Mouse (Mus musculus): ENCODE data around the gene Lrrd1.
"Not testable (repeated sequence)": the region's sequence is repeated elsewhere in the genome, so short reads cannot be mapped to it uniquely, and the experiment has no call there.

The Lrrd1 gene

DNA sequence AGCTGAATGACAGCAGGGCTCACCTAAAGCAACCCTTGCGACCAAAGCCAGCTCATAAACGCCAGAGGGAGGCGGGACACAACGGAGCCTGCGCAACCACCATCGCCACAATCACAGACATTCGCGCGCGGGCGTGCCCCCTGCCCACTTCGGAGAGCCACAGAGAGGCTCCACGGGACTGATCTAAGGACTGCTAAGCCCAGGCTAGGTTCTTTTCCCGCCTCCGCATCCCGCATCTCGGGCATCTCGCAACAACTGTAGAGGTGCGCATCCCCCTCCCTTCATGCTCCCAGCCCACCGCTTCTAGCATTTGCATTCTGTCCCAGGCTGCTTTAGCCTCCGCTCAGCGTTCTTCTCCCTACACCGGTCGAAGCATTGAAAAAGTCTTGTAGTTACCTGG is at the start of gene Lrrd1:
Lrrd1 (plus strand) TSS at position 148 of the 400 bp plus-strand sequence.
- peak; percentile 13 for DNase-seq

- DNase-seq: not testable (repeated sequence)
These were observed 47.9 kb upstream of the Lrrd1 start for GRCm38 (mm10) chr5:3797101-3797500.

DNA sequence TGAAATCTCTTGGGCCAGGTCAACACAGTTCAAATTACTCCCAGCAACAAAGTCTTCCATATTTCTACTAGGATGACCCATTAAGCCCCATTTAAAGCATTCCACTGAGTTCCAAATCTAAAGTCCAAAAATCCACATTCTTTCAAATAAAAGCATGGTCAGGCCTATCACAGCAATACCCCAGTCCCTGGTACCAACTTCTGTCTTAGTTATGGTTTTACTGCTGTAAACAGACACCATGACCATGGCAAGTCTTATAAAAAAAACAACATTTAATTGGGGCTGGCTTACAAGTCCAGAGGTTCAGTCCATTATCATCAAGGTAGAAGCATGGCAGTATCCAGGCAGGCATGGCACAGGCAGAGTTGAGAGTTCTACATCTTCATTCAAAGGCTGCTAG is 46.3 kb upstream of the Lrrd1 start:
- not testable (repeated sequence) for DNase-seq

DNA sequence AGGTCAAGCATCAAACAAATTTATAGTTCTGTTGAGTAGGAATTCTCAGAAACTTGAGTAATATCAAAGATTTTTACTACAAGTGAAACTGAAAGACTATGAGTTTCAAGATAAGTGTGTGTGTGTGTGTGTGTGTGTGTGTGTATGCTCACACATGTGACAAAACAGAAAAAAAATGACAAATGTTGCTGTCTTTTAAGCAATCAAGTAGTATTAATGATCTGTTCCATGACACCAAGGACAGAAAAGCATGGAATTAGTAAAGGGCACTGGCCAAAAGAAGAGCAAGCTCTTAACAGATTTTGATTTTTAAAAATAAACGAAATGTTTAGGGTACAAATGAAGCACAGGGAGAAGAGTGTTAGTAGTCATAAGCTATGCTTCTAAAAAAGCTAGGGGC is 44.9 kb upstream of the Lrrd1 start:
- no peak for DNase-seq

- DNase-seq: no peak
These were observed 44.1 kb upstream of the Lrrd1 start for GRCm38 (mm10) chr5:3800881-3801280.

DNA sequence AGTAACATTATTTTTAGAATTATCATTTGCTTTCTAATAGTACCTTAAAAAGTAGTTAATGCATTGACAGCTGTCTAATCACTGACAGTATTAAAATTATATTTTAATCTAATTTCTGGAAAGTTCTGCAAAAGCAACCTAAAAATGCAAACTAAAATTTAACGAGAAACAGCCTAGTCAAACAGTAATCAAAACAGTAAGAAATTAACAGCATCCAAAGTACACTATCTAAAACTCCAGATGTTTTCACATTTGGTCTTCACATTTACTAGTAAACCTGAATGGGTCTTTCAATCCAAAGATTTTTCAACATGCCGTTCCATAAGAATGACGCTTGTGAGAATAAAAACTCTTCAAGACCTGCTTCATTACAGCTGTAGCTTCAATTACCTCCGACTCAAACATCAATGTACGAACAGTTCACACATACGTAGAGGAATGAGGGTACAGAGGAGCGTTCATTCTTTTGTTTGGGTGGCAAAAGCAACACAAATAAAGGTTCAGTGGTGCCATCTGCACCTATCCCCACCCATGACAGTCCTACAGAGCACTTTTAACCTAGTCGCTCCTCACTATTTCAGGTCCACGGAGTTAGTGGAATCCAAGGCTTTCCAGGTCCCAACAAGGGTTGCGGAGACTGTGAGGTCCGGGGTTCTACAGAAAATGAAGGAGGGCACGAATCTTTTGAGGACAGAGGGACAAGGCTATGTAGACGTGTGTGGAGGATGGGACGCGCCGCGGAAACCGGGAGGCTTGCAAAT is 43.1 kb upstream of the Lrrd1 start:
- DNase-seq: no peak

GRCm38 (mm10) chr5:3802433-3803291 is 42.3 kb upstream of the Lrrd1 start, which contains the start of the genes Ankib1 and Krit1:
Ankib1 (minus strand) TSS chr5:3802925.
Krit1 (plus strand) TSS chr5:3803184.
- peak; percentile 93 for DNase-seq

DNA sequence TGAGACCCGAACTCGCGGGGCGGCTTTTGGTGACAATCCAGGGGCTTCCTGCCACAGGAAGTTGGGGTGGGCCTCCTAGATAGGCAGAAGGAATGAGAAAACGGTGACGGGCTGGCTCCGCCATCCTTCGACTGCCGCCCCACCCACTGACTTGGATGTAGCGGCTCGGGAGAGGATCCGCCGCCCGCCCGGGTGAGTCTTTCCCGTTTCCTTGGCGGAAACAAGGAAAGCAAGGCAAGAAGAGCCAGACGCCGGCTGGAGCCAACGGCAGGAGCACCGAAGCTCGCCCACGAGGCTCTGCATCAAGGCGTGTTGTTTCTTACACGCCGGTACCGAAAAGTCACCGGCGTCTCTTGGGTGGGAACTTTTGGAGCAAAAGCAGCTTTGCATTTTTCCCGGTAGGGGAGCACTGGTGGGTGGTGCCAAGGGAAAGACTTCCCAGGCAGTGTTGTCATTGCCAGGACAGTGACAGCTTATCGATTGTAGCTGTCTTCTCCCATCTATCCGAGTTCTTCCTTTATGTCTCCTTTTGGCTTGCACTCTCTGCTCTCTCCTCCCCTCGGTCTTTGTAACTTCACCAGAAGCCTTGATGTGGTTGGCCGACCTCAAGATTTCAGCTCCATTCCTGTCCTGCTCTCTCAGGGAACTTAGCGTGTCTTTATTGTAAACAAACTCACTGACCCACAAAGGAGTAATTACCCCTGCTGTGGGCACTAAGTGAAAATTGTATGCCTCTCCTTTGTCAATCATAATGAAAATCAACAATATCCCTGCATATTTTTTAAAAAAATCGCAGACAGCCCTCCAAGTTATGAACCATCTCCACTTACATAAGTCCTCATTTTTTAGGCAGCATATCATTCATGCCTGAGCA is 41.4 kb upstream of the Lrrd1 start:
- no peak for DNase-seq

DNA sequence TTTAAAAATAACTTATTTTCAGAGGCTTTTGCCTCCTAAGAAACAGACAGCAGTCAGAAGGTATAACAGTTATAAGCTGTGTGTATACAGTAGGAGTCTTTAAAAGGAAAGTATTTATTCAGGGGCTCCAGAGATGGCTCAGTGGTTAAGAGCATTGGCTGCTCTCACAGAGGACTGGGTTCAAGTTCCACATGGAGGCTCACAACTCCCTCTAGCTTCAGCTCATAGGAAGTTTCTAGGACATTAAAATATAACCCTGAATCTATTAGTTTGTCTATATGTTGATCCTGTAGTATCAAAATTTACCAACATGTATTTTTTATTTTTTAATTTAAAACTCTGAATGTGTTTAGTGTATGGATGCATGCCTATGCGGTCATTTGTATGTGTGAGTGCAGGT is 36.5 kb upstream of the Lrrd1 start:
- no peak for DNase-seq

GRCm38 (mm10) chr5:3834107-3834506 is 10.9 kb upstream of the Lrrd1 start:
- DNase-seq: no peak

GRCm38 (mm10) chr5:3870161-3870560 is 25.2 kb downstream of the Lrrd1 start:
- no peak for DNase-seq

DNA sequence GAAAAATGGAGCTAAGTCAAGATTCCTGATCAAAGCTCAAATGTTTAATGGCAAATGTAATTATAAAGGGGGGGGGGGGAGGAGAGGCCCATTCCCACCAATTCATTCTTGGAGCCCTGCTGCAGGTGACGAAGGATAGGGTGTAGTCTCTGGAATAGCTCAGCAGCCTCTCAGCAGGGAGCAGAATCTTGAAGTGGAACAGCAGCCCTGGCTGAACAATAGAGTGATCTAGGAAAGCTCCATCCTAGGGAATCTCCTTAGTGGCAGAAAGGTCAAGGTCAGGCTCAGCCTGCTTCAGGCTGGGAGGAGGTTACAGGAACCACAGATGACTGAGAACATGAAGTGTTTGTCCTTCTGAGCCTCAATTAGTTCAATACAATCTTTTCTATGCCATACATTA is 27.4 kb downstream of the Lrrd1 start:
- no peak for DNase-seq

GRCm38 (mm10) chr5:3873485-3873884 is 28.5 kb downstream of the Lrrd1 start:
- no peak for DNase-seq

DNA sequence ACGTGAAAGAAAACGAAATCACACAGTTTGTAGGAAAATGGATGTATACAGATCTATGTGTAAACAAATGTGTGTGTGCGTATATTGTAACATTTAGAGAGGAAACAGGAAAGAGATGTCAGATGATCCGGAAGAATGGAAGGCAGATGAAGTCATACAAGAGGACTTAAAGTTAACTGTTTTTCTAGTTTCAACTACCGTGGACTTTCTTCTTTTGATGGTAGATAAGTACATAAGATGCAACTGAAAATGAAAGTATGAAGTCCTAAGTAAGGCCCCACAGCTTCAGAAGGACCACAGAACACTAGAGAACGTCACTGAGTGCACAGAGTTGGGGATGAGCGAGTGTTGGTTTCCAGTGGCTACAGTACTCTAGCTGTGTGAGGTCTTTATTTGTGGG is 41.9 kb downstream of the Lrrd1 start:
- DNase-seq: not testable (repeated sequence)

- no peak for DNase-seq
These were observed 44.2 kb downstream of the Lrrd1 start for GRCm38 (mm10) chr5:3889201-3889600.

DNA sequence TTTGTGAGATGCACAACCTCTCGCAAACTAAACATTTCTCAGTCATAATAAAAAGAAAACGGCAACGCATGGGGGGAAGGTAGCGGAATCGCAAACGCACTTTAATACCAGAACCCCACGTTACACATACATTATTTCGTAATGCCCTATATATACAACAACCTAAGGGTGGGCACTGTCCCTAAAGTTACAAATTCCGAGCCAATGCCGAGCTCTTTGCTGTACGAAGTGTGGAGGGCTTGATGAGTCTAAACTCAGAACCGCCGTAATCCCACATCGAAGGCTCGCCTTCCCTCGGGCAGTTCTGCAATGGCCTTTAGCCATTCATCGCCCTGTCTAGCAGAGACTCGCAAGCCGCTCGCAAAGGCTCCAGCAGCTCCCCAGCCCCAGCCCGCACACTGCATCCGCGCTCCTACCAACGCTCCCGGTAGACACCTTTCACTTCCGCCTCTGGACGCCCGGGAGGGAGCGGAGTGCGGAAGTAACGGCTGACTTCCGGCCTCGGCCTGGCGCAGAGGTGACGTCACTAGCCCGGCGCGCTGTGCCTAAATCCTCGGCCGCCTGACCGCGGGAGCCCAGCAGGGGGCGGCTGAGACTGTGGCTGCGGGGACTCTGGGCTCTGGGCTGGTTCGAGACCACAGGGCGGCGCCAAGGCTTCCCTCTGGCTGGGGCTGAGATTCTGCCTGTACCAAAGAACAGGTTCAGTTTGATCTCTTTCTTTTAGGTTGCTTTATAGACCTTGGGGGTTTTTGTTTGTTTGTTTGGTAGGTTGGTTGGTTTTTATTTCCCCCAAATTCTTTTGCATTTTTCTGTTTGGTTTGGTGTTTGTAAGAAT is 48.7 kb downstream of the Lrrd1 start, which contains the start of gene Mterf1a:
Mterf1a (minus strand) TSS at position 475 of the 835 bp plus-strand sequence.
- peak; percentile 10 for DNase-seq

DNA sequence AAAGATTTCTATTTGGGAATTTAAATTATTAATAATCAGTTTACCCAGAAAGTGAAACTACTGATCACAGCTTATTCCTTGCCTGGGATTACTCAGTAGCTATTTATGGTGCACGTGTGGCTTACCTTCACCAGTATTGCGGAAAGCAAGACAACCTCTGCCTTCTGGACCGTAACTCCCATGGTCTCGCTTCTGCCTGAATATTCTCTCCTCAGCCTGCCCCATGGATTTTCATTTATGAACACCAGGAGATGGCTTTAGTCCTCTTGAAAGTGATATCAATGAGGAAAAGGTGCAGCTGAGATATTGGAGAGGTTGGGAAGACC is 49.3 kb downstream of the Lrrd1 start:
- DNase-seq: not testable (repeated sequence)

DNA sequence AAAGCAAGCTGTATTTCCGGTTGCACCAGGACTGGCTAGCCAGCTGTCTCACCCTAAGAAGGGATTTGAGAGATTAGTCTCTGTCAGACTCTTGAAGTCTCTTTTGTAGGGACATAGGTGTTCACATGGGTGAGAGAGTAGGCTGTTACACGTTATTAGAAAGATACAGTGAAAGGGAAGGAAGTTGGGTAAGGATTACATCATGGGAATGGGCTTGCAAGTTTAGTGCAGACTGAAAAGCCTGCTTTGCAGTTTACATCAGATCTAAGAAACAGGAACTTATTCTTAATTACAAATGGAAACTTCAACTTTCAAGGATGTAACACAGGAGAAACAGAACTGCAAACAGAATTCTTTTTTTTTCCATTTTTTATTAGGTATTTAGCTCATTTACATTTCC is 60.5 kb downstream of the Lrrd1 start:
- DNase-seq: no peak

Measured in right cerebral cortex, postnatal 14 days (tissue).